Mouse (Mus musculus): ENCODE measurements at regions not wholly inside any gene's neighbourhood (a gene's known extent, or its start where the extent isn't known, plus 50 kb on each side); places are given as distances from the start of the nearest gene placed in this dataset.

- Histone ChIP-seq H3K4me1 (ENCODE audit: control insufficient read depth, insufficient read depth) (peaks cover 5% of the 10 kb centered on the region; the same call in 1 of the 2 replicates), H3K27me3 (ENCODE audit: control insufficient read depth, insufficient read depth, low read length) (no peaks in the 10 kb centered on the region), H3K27ac (ENCODE audit: low read depth) (no peak overlapping the region), H3K4me2 (ENCODE audit: low read depth, low read length) (no peak overlapping the region), H3K4me3 (ENCODE audit: low read depth, low read length) (no peak overlapping the region), H3K36me3 (replicated peaks; ENCODE audit: control insufficient read depth, insufficient read depth, low read length) (no peaks in the 10 kb centered on the region), H3K9me3 (replicated peaks; ENCODE audit: control insufficient read depth, low read length) (no peaks in the 10 kb centered on the region), H3K9ac (replicated peaks; ENCODE audit: low read depth, low read length) (no peak overlapping the region)
- 89% methylated on average over 5 of the region's 5 CpGs for WGBS
- ATAC-seq (ENCODE audit: insufficient read depth, low read depth) (no peak), DNase-seq (ENCODE audit: low spot score) (no peak)
- no peak for TF ChIP-seq EP300 (IDR thresholded peaks at IDR 0.05; ENCODE audit: low read depth)
- TF ChIP-seq CTCF (IDR thresholded peaks at IDR 0.05; ENCODE audit: low read depth): no peak
Observed at GRCm38 (mm10) chr6:81738466-81738865, 185.0 kb upstream of the Gcfc2 start.

- TF ChIP-seq EP300 (IDR thresholded peaks at IDR 0.05; ENCODE audit: low read depth): no peak
- TF ChIP-seq CTCF (IDR thresholded peaks at IDR 0.05; ENCODE audit: low read depth): no peak
- no peak overlapping the region for H3K9ac ChIP-seq (replicated peaks; ENCODE audit: low read depth, low read length)
- no peaks in the 10 kb centered on the region for H3K36me3 ChIP-seq (replicated peaks; ENCODE audit: control insufficient read depth, insufficient read depth, low read length)
- H3K4me1 ChIP-seq (ENCODE audit: control insufficient read depth, insufficient read depth): no peaks in the 10 kb centered on the region
- H3K4me3 ChIP-seq (ENCODE audit: low read depth, low read length): no peak overlapping the region
- ATAC-seq (ENCODE audit: insufficient read depth, low read depth): no peak
- no peaks in the 10 kb centered on the region for H3K9me3 ChIP-seq (replicated peaks; ENCODE audit: control insufficient read depth, low read length)
- no peak overlapping the region for H3K4me2 ChIP-seq (ENCODE audit: low read depth, low read length)
- WGBS: 54% methylated on average over 3 of the region's 3 CpGs
- DNase-seq (ENCODE audit: low spot score): no peak
- no peaks in the 10 kb centered on the region for H3K27me3 ChIP-seq (ENCODE audit: control insufficient read depth, insufficient read depth, low read length)
- H3K27ac ChIP-seq (ENCODE audit: low read depth): no peak overlapping the region
Observed at GRCm38 (mm10) chr6:81749681-81750080, 173.8 kb upstream of the Gcfc2 start.

GRCm38 (mm10) chr6:81751631-81752030, 171.8 kb upstream of the Gcfc2 start:
- no peaks in the 10 kb centered on the region for H3K4me1 ChIP-seq (ENCODE audit: control insufficient read depth, insufficient read depth)
- no peak overlapping the region for H3K27ac ChIP-seq (ENCODE audit: low read depth)
- no peaks in the 10 kb centered on the region for H3K27me3 ChIP-seq (ENCODE audit: control insufficient read depth, insufficient read depth, low read length)
- no peak for DNase-seq (ENCODE audit: low spot score)
- H3K4me3 ChIP-seq (ENCODE audit: low read depth, low read length): no peak overlapping the region
- ATAC-seq (ENCODE audit: insufficient read depth, low read depth): no peak
- H3K36me3 ChIP-seq (replicated peaks; ENCODE audit: control insufficient read depth, insufficient read depth, low read length): no peaks in the 10 kb centered on the region
- TF ChIP-seq CTCF (IDR thresholded peaks at IDR 0.05; ENCODE audit: low read depth): no peak
- TF ChIP-seq EP300 (IDR thresholded peaks at IDR 0.05; ENCODE audit: low read depth): no peak
- H3K4me2 ChIP-seq (ENCODE audit: low read depth, low read length): no peak overlapping the region
- no peak overlapping the region for H3K9ac ChIP-seq (replicated peaks; ENCODE audit: low read depth, low read length)
- WGBS: 82% methylated on average over 5 of the region's 5 CpGs
- no peaks in the 10 kb centered on the region for H3K9me3 ChIP-seq (replicated peaks; ENCODE audit: control insufficient read depth, low read length)

DNA sequence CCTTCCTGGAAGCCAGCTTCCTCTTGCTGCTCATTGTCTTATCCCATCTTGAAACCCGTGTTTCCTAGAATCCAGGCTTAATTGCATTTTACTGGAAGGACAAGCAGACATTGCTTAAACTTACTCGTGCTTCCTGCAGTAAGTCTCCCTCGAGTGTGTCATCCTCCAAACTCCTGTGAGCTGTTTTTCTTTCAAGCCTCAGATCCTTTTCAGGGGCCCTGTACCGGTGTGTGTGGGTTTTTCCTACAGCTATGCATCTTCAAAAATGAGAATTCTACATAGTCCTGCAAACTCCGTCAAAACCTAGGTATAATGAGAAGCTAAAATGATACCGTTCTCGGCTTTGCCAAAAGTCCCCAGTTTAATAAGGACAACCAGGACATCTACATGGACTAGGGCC, 167.2 kb upstream of the Gcfc2 start:
- no peak for DNase-seq (ENCODE audit: low spot score)
- H3K9ac ChIP-seq (replicated peaks; ENCODE audit: low read depth, low read length): no peak overlapping the region
- WGBS: 72% methylated on average over 7 of the region's 7 CpGs
- no peaks in the 10 kb centered on the region for H3K27me3 ChIP-seq (ENCODE audit: control insufficient read depth, insufficient read depth, low read length)
- TF ChIP-seq CTCF (IDR thresholded peaks at IDR 0.05; ENCODE audit: low read depth): no peak
- TF ChIP-seq EP300 (IDR thresholded peaks at IDR 0.05; ENCODE audit: low read depth): no peak
- no peak for ATAC-seq (ENCODE audit: insufficient read depth, low read depth)
- H3K4me1 ChIP-seq (ENCODE audit: control insufficient read depth, insufficient read depth): no peaks in the 10 kb centered on the region
- no peak overlapping the region for H3K4me2 ChIP-seq (ENCODE audit: low read depth, low read length)
- H3K9me3 ChIP-seq (replicated peaks; ENCODE audit: control insufficient read depth, low read length): no peaks in the 10 kb centered on the region
- no peak overlapping the region for H3K4me3 ChIP-seq (ENCODE audit: low read depth, low read length)
- no peak overlapping the region for H3K27ac ChIP-seq (ENCODE audit: low read depth)
- H3K36me3 ChIP-seq (replicated peaks; ENCODE audit: control insufficient read depth, insufficient read depth, low read length): no peaks in the 10 kb centered on the region

DNA sequence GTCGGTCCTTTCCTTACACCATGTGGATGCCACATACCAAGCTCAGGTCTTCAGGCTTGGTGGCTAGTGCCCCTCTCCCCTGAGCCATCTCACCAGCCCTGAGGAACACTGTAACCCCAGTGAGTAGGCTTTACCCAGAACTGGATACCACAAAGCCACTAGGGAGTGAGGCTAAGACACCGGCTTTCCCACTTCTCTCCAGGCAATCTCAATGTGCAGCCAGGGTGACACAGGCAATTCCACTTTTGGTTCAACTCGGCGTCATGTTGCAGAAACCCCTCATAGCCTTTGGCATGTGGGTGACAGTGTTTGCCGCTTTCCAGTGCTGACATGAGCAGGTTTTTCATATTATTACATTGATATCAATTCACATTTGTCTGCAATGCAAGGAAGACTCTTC, 164.6 kb upstream of the Gcfc2 start:
- Histone ChIP-seq H3K27me3 (ENCODE audit: control insufficient read depth, insufficient read depth, low read length) (no peaks in the 10 kb centered on the region), H3K4me2 (ENCODE audit: low read depth, low read length) (no peak overlapping the region), H3K4me1 (ENCODE audit: control insufficient read depth, insufficient read depth) (no peaks in the 10 kb centered on the region), H3K4me3 (ENCODE audit: low read depth, low read length) (no peak overlapping the region), H3K9ac (replicated peaks; ENCODE audit: low read depth, low read length) (no peak overlapping the region), H3K36me3 (replicated peaks; ENCODE audit: control insufficient read depth, insufficient read depth, low read length) (no peaks in the 10 kb centered on the region), H3K9me3 (replicated peaks; ENCODE audit: control insufficient read depth, low read length) (no peaks in the 10 kb centered on the region), H3K27ac (ENCODE audit: low read depth) (no peak overlapping the region)
- TF ChIP-seq CTCF (IDR thresholded peaks at IDR 0.05; ENCODE audit: low read depth): no peak
- TF ChIP-seq EP300 (IDR thresholded peaks at IDR 0.05; ENCODE audit: low read depth): no peak
- 78% methylated on average over 5 of the region's 5 CpGs for WGBS
- ATAC-seq (ENCODE audit: insufficient read depth, low read depth): no peak
- no peak for DNase-seq (ENCODE audit: low spot score)

- no peak overlapping the region for H3K4me3 ChIP-seq (ENCODE audit: low read depth, low read length)
- no peak overlapping the region for H3K4me2 ChIP-seq (ENCODE audit: low read depth, low read length)
- ATAC-seq (ENCODE audit: insufficient read depth, low read depth) (no peak), DNase-seq (ENCODE audit: low spot score) (no peak)
- H3K9me3 ChIP-seq (replicated peaks; ENCODE audit: control insufficient read depth, low read length): no peaks in the 10 kb centered on the region
- no peaks in the 10 kb centered on the region for H3K4me1 ChIP-seq (ENCODE audit: control insufficient read depth, insufficient read depth)
- TF ChIP-seq CTCF (IDR thresholded peaks at IDR 0.05; ENCODE audit: low read depth) (no peak), EP300 (IDR thresholded peaks at IDR 0.05; ENCODE audit: low read depth) (no peak)
- H3K9ac ChIP-seq (replicated peaks; ENCODE audit: low read depth, low read length): no peak overlapping the region
- H3K27me3 ChIP-seq (ENCODE audit: control insufficient read depth, insufficient read depth, low read length): no peaks in the 10 kb centered on the region
- 82% methylated on average over 2 of the region's 2 CpGs for WGBS
- H3K27ac ChIP-seq (ENCODE audit: low read depth): no peak overlapping the region
- H3K36me3 ChIP-seq (replicated peaks; ENCODE audit: control insufficient read depth, insufficient read depth, low read length): no peaks in the 10 kb centered on the region
Observed at GRCm38 (mm10) chr6:81760181-81760580, 163.3 kb upstream of the Gcfc2 start.

Measured in heart, postnatal 0 days (tissue).